Mouse (Mus musculus) 3T3-L1 (cell line): ENCODE measurements around the gene Prrt1.
A peak's percentile ranks its signal among the peaks of the same experiment; 100 is the strongest.

ENCODE experiments used
- DNase-seq: peaks from one replicate; pipeline ENCODE4 v3.0.0-alpha.2; 2015; ENCODE audit warnings: low read depth, low spot score

The Prrt1 gene

GRCm38 (mm10) chr17:34649106-34649864 is 20.0 kb downstream of the Prrt1 start:
- no peak for DNase-seq

GRCm38 (mm10) chr17:34650781-34651180 is 21.4 kb downstream of the Prrt1 start:
- DNase-seq, result no peak

- peak; percentile 60 for DNase-seq
These were observed 22.3 kb downstream of the Prrt1 start for GRCm38 (mm10) chr17:34651507-34652221.

- no peak for DNase-seq
These were observed 23.2 kb downstream of the Prrt1 start for GRCm38 (mm10) chr17:34652546-34652945.

GRCm38 (mm10) chr17:34652985-34653384 is 23.7 kb downstream of the Prrt1 start:
- DNase-seq, result no peak

- DNase-seq, result peak; percentile 92
These were observed 24.5 kb downstream of the Prrt1 start for GRCm38 (mm10) chr17:34653746-34654285.

- no peak for DNase-seq
These were observed 25.1 kb downstream of the Prrt1 start for GRCm38 (mm10) chr17:34654392-34654791.

- DNase-seq, result no peak
These were observed 25.8 kb downstream of the Prrt1 start for GRCm38 (mm10) chr17:34655160-34655559.

- peak; percentile 99 for DNase-seq
These were observed 26.3 kb downstream of the Prrt1 start for GRCm38 (mm10) chr17:34655581-34655991.

GRCm38 (mm10) chr17:34656666-34657065 is 27.3 kb downstream of the Prrt1 start:
- peak; percentile 37 for DNase-seq

- no peak for DNase-seq
These were observed 27.9 kb downstream of the Prrt1 start for GRCm38 (mm10) chr17:34657271-34657670.

- no peak for DNase-seq
These were observed 28.8 kb downstream of the Prrt1 start for GRCm38 (mm10) chr17:34658145-34658544.

GRCm38 (mm10) chr17:34658591-34658990 is 29.3 kb downstream of the Prrt1 start:
- no peak for DNase-seq

GRCm38 (mm10) chr17:34659181-34659896 is 30.0 kb downstream of the Prrt1 start:
- no peak for DNase-seq

GRCm38 (mm10) chr17:34659897-34660214 is 30.5 kb downstream of the Prrt1 start:
- DNase-seq, result no peak

- DNase-seq, result no peak
These were observed 31.0 kb downstream of the Prrt1 start for GRCm38 (mm10) chr17:34660259-34660820.

GRCm38 (mm10) chr17:34661121-34661591 is 31.8 kb downstream of the Prrt1 start:
- peak; percentile 79 for DNase-seq

GRCm38 (mm10) chr17:34662468-34662867 is 33.1 kb downstream of the Prrt1 start:
- no peak for DNase-seq

- no peak for DNase-seq
These were observed 33.6 kb downstream of the Prrt1 start for GRCm38 (mm10) chr17:34662978-34663377.

GRCm38 (mm10) chr17:34663558-34663957 is 34.2 kb downstream of the Prrt1 start:
- no peak for DNase-seq

GRCm38 (mm10) chr17:34664472-34664871 is 35.1 kb downstream of the Prrt1 start:
- DNase-seq, result no peak

GRCm38 (mm10) chr17:34670235-34670634 is 40.9 kb downstream of the Prrt1 start, which contains the start of gene Tnxb:
TSS of gene Tnxb (plus strand) at chr17:34670535.
- DNase-seq, result no peak
